8 mouse cellular contexts compared by ENCODE assay signal in the genomic region with DNA sequence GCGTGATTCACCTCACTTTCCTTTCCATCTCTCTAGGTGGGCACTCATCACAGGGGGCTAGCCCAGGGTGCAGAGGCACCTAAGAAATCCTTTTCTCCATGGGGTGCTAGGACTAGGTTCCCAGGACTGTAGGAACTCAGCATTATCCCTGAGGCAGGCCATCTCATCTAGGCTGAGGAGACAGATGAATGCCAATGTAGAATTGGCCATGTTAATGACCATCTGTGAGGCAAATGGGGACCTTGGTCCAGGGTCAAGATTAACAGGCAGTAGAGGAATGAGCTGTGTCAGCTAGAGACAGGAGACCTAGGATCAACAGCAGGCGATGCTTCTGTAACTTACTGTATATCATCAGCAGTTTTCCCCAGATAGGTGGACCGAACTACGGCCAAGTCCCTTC. TPM values are rescaled to one million over a fixed set of nuclear protein-coding genes. Genes with fewer than 3 reads are reported as not detected.
A peak's percentile ranks its signal among the peaks of the same experiment; 100 is the strongest.
DNase-seq lines count a peak whose midpoint lies in the region; ATAC-seq and TF ChIP-seq lines count a peak whose summit lies in the region.

No protein-coding gene starts in this region.

- H3K27me3 ChIP-seq in erythroblast, embryonic 14.5 days (ENCODE audit: control insufficient read depth), result no peaks in the 10 kb centered on the region
- peaks cover 12% of the 10 kb centered on the region for H3K27me3 ChIP-seq in midbrain, embryonic 12.5 days
- no peaks in the 10 kb centered on the region for H3K27me3 ChIP-seq in midbrain, embryonic 14.5 days (ENCODE audit: control insufficient read depth, insufficient read depth, low read length)
- no peaks in the 10 kb centered on the region for H3K27me3 ChIP-seq in stomach, postnatal 0 days (ENCODE audit: control insufficient read depth, insufficient read depth, low read length)

- ATAC-seq in erythroblast, adult 5-6 weeks (replicated peaks; ENCODE audit: low FRiP score, poor library complexity, severe bottlenecking), result no peak
- ATAC-seq in midbrain, embryonic 12.5 days (ENCODE audit: low FRiP score, low read depth), result no peak
- no peak for ATAC-seq in midbrain, embryonic 14.5 days (ENCODE audit: low FRiP score, low TSS enrichment)
- ATAC-seq in stomach, postnatal 0 days (ENCODE audit: low FRiP score, low TSS enrichment), result no peak

- peak overlapping the region; percentile 87 for H3K4me3 ChIP-seq in erythroblast, embryonic 14.5 days (replicated peaks)
- H3K4me3 ChIP-seq in midbrain, embryonic 12.5 days, result no peak overlapping the region
- H3K4me3 ChIP-seq in midbrain, embryonic 14.5 days (replicated peaks; ENCODE audit: low read depth, low read length), result no peak overlapping the region
- no peak overlapping the region for H3K4me3 ChIP-seq in stomach, postnatal 0 days (ENCODE audit: low read depth, low read length)

- peaks cover 47% of the 10 kb centered on the region for H3K4me1 ChIP-seq in erythroblast, embryonic 14.5 days (ENCODE audit: control insufficient read depth)
- H3K4me1 ChIP-seq in midbrain, embryonic 12.5 days, result peaks cover 16% of the 10 kb centered on the region
- H3K4me1 ChIP-seq in midbrain, embryonic 14.5 days (ENCODE audit: control insufficient read depth, insufficient read depth, low read length), result peaks cover 12% of the 10 kb centered on the region
- peaks cover 3% of the 10 kb centered on the region for H3K4me1 ChIP-seq in stomach, postnatal 0 days (replicated peaks; ENCODE audit: control insufficient read depth, insufficient read depth)

- 82% methylated on average over 4 of the region's 4 CpGs for WGBS in midbrain, embryonic 12.5 days
- 90% methylated on average over 4 of the region's 4 CpGs for WGBS in midbrain, embryonic 14.5 days
- WGBS in stomach, postnatal 0 days, result 85% methylated on average over 4 of the region's 4 CpGs

- no peak for TF ChIP-seq EP300 in stomach, postnatal 0 days (optimal IDR thresholded peaks at IDR 0.05)

- TF ChIP-seq CTCF in stomach, postnatal 0 days (IDR thresholded peaks at IDR 0.05; ENCODE audit: low read depth), result no peak

- no peak overlapping the region for H3K9ac ChIP-seq in midbrain, embryonic 12.5 days (replicated peaks)
- no peak overlapping the region for H3K9ac ChIP-seq in midbrain, embryonic 14.5 days (replicated peaks; ENCODE audit: low read length)
- no peak overlapping the region for H3K9ac ChIP-seq in stomach, postnatal 0 days (ENCODE audit: low read length)

- intact Hi-C loops in left cerebral cortex, postnatal 10 days (cut with DNase I), result no loop called here

- no peak overlapping the region for H3K27ac ChIP-seq in midbrain, embryonic 12.5 days (replicated peaks)
- no peak overlapping the region for H3K27ac ChIP-seq in midbrain, embryonic 14.5 days (replicated peaks; ENCODE audit: low read depth, low read length)
- peak overlapping the region; percentile 92 for H3K27ac ChIP-seq in stomach, postnatal 0 days (replicated peaks)

- H3K4me2 ChIP-seq in midbrain, embryonic 12.5 days (replicated peaks), result peak overlapping the region; percentile 96
- no peak overlapping the region; the same call in 1 of the 2 replicates for H3K4me2 ChIP-seq in midbrain, embryonic 14.5 days (ENCODE audit: low read length)
- peak overlapping the region; percentile 94 for H3K4me2 ChIP-seq in stomach, postnatal 0 days (replicated peaks; ENCODE audit: low read depth)

- H3K9me3 ChIP-seq in erythroblast, embryonic 14.5 days (ENCODE audit: control insufficient read depth, low read length), result no peaks in the 10 kb centered on the region
- no peaks in the 10 kb centered on the region for H3K9me3 ChIP-seq in midbrain, embryonic 12.5 days
- H3K9me3 ChIP-seq in midbrain, embryonic 14.5 days (ENCODE audit: control insufficient read depth, low read length), result no peaks in the 10 kb centered on the region
- no peaks in the 10 kb centered on the region for H3K9me3 ChIP-seq in stomach, postnatal 0 days (ENCODE audit: control insufficient read depth, low read length)

- peaks cover 42% of the 10 kb centered on the region for H3K36me3 ChIP-seq in erythroblast, embryonic 14.5 days (ENCODE audit: control insufficient read depth)
- no peaks in the 10 kb centered on the region for H3K36me3 ChIP-seq in midbrain, embryonic 12.5 days
- H3K36me3 ChIP-seq in midbrain, embryonic 14.5 days (ENCODE audit: control insufficient read depth, insufficient read depth, low read length), result peaks cover 3% of the 10 kb centered on the region
- H3K36me3 ChIP-seq in stomach, postnatal 0 days (ENCODE audit: control insufficient read depth, insufficient read depth, low read length), result 0 out of 2 replicates have a peak, but pooled peaks cover 2% of the 10 kb centered on the region

- DNase-seq in midbrain, embryonic 14.5 days, result no peak
- DNase-seq in kidney, postnatal 14 days, result peak; percentile 53
- no peak for DNase-seq in stomach, postnatal 0 days (ENCODE audit: low spot score)
- no peak for DNase-seq in left cerebral cortex, postnatal 10 days (ENCODE audit: extremely low spot score in 1 of 2, low spot score in 2 of 2)
- DNase-seq in spleen, adult 18-20 months, result no peak

RNA-seq across cellular contexts. Expression of a gene that starts 1.4 kb away (rescaled TPM):
- polyA plus RNA-seq in erythroblast, embryonic 14.5 days (2012), result 4.0 and 7.2 TPM in 2 replicates
- total RNA-seq in erythroblast, adult 5-6 weeks (2015; ENCODE audit: low replicate concordance), result 1.3 and 7.9 TPM in 2 replicates
- total RNA-seq in erythroblast, adult 5-6 weeks (2017; ENCODE audit: low replicate concordance), result 0.60 and 5.6 TPM in 2 replicates
- polyA plus RNA-seq in midbrain, embryonic 12.5 days (2016; fragmentation: Nextera tagmentation; extraction: Ambion mirVana), result 19.1 and 22.7 TPM in 2 replicates
- 21.5 and 22.7 TPM in 2 replicates for polyA plus RNA-seq in midbrain, embryonic 14.5 days (2014; fragmentation: Nextera tagmentation; extraction: Ambion mirVana)
- polyA plus RNA-seq in stomach, postnatal 0 days (2015; fragmentation: Nextera tagmentation; extraction: Ambion mirVana), result 29.8 and 39.0 TPM in 2 replicates
- 10 to 100 TPM; 43.8 to 50.6 TPM for total RNA-seq in left cerebral cortex, postnatal 10 days (2021)

RNA-seq across cellular contexts. Expression of a gene that starts 30.1 kb away (rescaled TPM):
- polyA plus RNA-seq in erythroblast, embryonic 14.5 days (2012), result 123 and 135 TPM in 2 replicates
- total RNA-seq in erythroblast, adult 5-6 weeks (2015; ENCODE audit: low replicate concordance), result 22.1 and 25.9 TPM in 2 replicates
- total RNA-seq in erythroblast, adult 5-6 weeks (2017; ENCODE audit: low replicate concordance), result 32.0 and 47.1 TPM in 2 replicates
- polyA plus RNA-seq in midbrain, embryonic 12.5 days (2016; fragmentation: Nextera tagmentation; extraction: Ambion mirVana), result 93.5 and 100 TPM in 2 replicates
- 135 and 152 TPM in 2 replicates for polyA plus RNA-seq in midbrain, embryonic 14.5 days (2014; fragmentation: Nextera tagmentation; extraction: Ambion mirVana)
- polyA plus RNA-seq in stomach, postnatal 0 days (2015; fragmentation: Nextera tagmentation; extraction: Ambion mirVana), result 6.7 and 7.2 TPM in 2 replicates
- total RNA-seq in left cerebral cortex, postnatal 10 days (2021), result 10 to 100 TPM; 98.6 to 99.6 TPM

RNA-seq across cellular contexts. Expression of a gene that starts 36.8 kb away (rescaled TPM):
- 0.01 and 0.03 TPM in 2 replicates for polyA plus RNA-seq in erythroblast, embryonic 14.5 days (2012)
- not detected in 2 replicates for total RNA-seq in erythroblast, adult 5-6 weeks (2015; ENCODE audit: low replicate concordance)
- not detected in 2 replicates for total RNA-seq in erythroblast, adult 5-6 weeks (2017; ENCODE audit: low replicate concordance)
- polyA plus RNA-seq in midbrain, embryonic 12.5 days (2016; fragmentation: Nextera tagmentation; extraction: Ambion mirVana), result 6.3 and 6.5 TPM in 2 replicates
- 9.0 and 11.7 TPM in 2 replicates for polyA plus RNA-seq in midbrain, embryonic 14.5 days (2014; fragmentation: Nextera tagmentation; extraction: Ambion mirVana)
- 15.6 and 17.0 TPM in 2 replicates for polyA plus RNA-seq in stomach, postnatal 0 days (2015; fragmentation: Nextera tagmentation; extraction: Ambion mirVana)
- 10 to 100 TPM; 13.6 to 16.2 TPM for total RNA-seq in left cerebral cortex, postnatal 10 days (2021)

RNA-seq across cellular contexts. Expression of a gene that starts 48.9 kb away (rescaled TPM):
- 29.1 and 31.4 TPM in 2 replicates for polyA plus RNA-seq in erythroblast, embryonic 14.5 days (2012)
- 21.9 and 30.7 TPM in 2 replicates for total RNA-seq in erythroblast, adult 5-6 weeks (2015; ENCODE audit: low replicate concordance)
- total RNA-seq in erythroblast, adult 5-6 weeks (2017; ENCODE audit: low replicate concordance), result 41.1 and 45.2 TPM in 2 replicates
- 15.7 and 17.7 TPM in 2 replicates for polyA plus RNA-seq in midbrain, embryonic 12.5 days (2016; fragmentation: Nextera tagmentation; extraction: Ambion mirVana)
- polyA plus RNA-seq in midbrain, embryonic 14.5 days (2014; fragmentation: Nextera tagmentation; extraction: Ambion mirVana), result 27.1 and 27.6 TPM in 2 replicates
- 4.9 and 5.4 TPM in 2 replicates for polyA plus RNA-seq in stomach, postnatal 0 days (2015; fragmentation: Nextera tagmentation; extraction: Ambion mirVana)
- 100 to 1,000 TPM; 388 to 414 TPM for total RNA-seq in left cerebral cortex, postnatal 10 days (2021)

Comparison
In these comparisons a context has a peak if more than half of its experiments do, and no peak if none do; other contexts are left out.
1. RNA of a gene that starts 30.1 kb away (polyA plus RNA-seq): 123 to 135 TPM in erythroblast, embryonic 14.5 days, 135 to 152 TPM in midbrain, embryonic 14.5 days and 93.5 to 100 TPM in midbrain, embryonic 12.5 days; 6.7 to 7.2 TPM in stomach, postnatal 0 days; every median in the first group is over 10 times any median in the second.